Mouse (Mus musculus) lung, embryonic 16.5 days (tissue): ENCODE data around the gene Il5ra. TPM values are rescaled to one million over a fixed set of nuclear protein-coding genes. Genes with fewer than 3 reads are reported as not detected.

Experiments
- ATAC-seq: fragments of 200-750 bp; cut with Nextera tagmentation; 2 replicates; pipeline ENCODE4 v1.8.0; 2017; ENCODE audit warnings: low read depth, mild to moderate bottlenecking, moderate library complexity
- H3K27ac ChIP-seq: fragments of 300-500 bp; sonication (generic); 2 replicates; pipeline ENCODE4 v1.5.1; 2014; ENCODE audit warnings: mild to moderate bottlenecking, control low read depth, low read length
- H3K27me3 ChIP-seq: fragments of 300-500 bp; sonication (generic); 2 replicates; pipeline ENCODE4 v1.6.1; 2014; ENCODE audit warnings: low read depth, low read length, mixed read lengths; ENCODE audit not compliant: control insufficient read depth, insufficient read depth
- H3K36me3 ChIP-seq: fragments of 300-500 bp; sonication (generic); 2 replicates; pipeline ENCODE4 v1.6.1; 2014; ENCODE audit warnings: low read length; ENCODE audit not compliant: control insufficient read depth, insufficient read depth
- H3K4me1 ChIP-seq: fragments of 300-500 bp; sonication (generic); replicated peaks from 2 replicates; pipeline ENCODE4 v1.6.1; 2014; ENCODE audit warnings: low read length, mixed read lengths; ENCODE audit not compliant: control insufficient read depth, insufficient read depth
- H3K4me2 ChIP-seq: fragments of 300-500 bp; sonication (generic); 2 replicates; pipeline ENCODE4 v1.6.1; 2014; ENCODE audit warnings: low read depth, low read length, control low read depth
- H3K4me3 ChIP-seq: fragments of 300-500 bp; sonication (generic); 2 replicates; pipeline ENCODE4 v1.5.1; 2014; ENCODE audit warnings: mild to moderate bottlenecking, low read length, control low read depth
- H3K9ac ChIP-seq: fragments of 300-500 bp; sonication (generic); 2 replicates; pipeline ENCODE4 v1.6.1; 2014; ENCODE audit warnings: low read length, control low read depth
- H3K9me3 ChIP-seq: fragments of 300-500 bp; sonication (generic); 2 replicates; pipeline ENCODE4 v1.6.1; 2016; ENCODE audit warnings: low read length; ENCODE audit not compliant: control insufficient read depth
- WGBS: fragments of 180-500 bp; shearing (Covaris S2); extraction: QIAGEN DNeasy Blood & Tissue Kit; methylation state at CpG from one replicate; pipeline ENCODE4 v1.1.7; 2014; 5-methylcytosine and 5-hydroxymethylcytosine counted together
- polyA plus RNA-seq: library from polyadenylated mRNA; unstranded; fragments of >200 nt; fragmentation: Nextera tagmentation; extraction: Ambion mirVana; gene quantifications from 2 replicates; pipeline ENCODE4 v1.2.1, GENCODE M21; 2015

Il5ra gene
- polyA plus RNA-seq, 1 experiment from 2014 or later: 0.09 TPM

- 29% methylated on average over 3 of the region's 3 CpGs for WGBS
- ATAC-seq: no peak
- Histone ChIP-seq H3K9me3 (no peaks in the 10 kb centered on the region), H3K27ac (no peak overlapping the region), H3K27me3 (no peaks in the 10 kb centered on the region), H3K4me3 (no peak overlapping the region), H3K4me2 (no peak overlapping the region), H3K9ac (no peak overlapping the region), H3K36me3 (no peaks in the 10 kb centered on the region), H3K4me1 (no peaks in the 10 kb centered on the region)
These were observed 43.3 kb downstream of the Il5ra start for GRCm38 (mm10) chr6:106705506-106706035.

- Histone ChIP-seq H3K4me2 (no peak overlapping the region), H3K27me3 (no peaks in the 10 kb centered on the region), H3K27ac (no peak overlapping the region), H3K4me3 (no peak overlapping the region), H3K9me3 (no peaks in the 10 kb centered on the region), H3K9ac (no peak overlapping the region), H3K36me3 (no peaks in the 10 kb centered on the region), H3K4me1 (no peaks in the 10 kb centered on the region)
- ATAC-seq: no peak
- WGBS: 47% methylated on average over 3 of the region's 3 CpGs
These were observed 46.9 kb downstream of the Il5ra start for GRCm38 (mm10) chr6:106701931-106702330.

- Histone ChIP-seq H3K9ac (no peak overlapping the region), H3K27me3 (no peaks in the 10 kb centered on the region), H3K27ac (no peak overlapping the region), H3K4me3 (no peak overlapping the region), H3K4me1 (no peaks in the 10 kb centered on the region), H3K9me3 (no peaks in the 10 kb centered on the region), H3K4me2 (no peak overlapping the region), H3K36me3 (no peaks in the 10 kb centered on the region)
- no peak for ATAC-seq
- WGBS: 86% methylated on average over 8 of the region's 8 CpGs
These were observed 73.3 kb downstream of the Il5ra start for GRCm38 (mm10) chr6:106675581-106675980.

- H3K9ac ChIP-seq: no peak overlapping the region
- no peak overlapping the region for H3K4me2 ChIP-seq
- H3K36me3 ChIP-seq: no peaks in the 10 kb centered on the region
- H3K9me3 ChIP-seq: no peaks in the 10 kb centered on the region
- H3K27me3 ChIP-seq: no peaks in the 10 kb centered on the region
- ATAC-seq: no peak
- WGBS: 34% methylated on average over 6 of the region's 6 CpGs
- no peak overlapping the region for H3K27ac ChIP-seq
- H3K4me3 ChIP-seq: no peak overlapping the region
- H3K4me1 ChIP-seq: no peaks in the 10 kb centered on the region
These were observed 84.8 kb downstream of the Il5ra start for GRCm38 (mm10) chr6:106663780-106664651.

Other genes starting within 250 kb of the Il5ra start
- 53.5 and 54.9 TPM in 2 replicates for gene Trnt1, start 20.1 kb upstream of the Il5ra start, polyA plus RNA-seq
- gene Crbn, start 51.0 kb upstream of the Il5ra start, polyA plus RNA-seq: 46.6 and 46.7 TPM in 2 replicates